Mouse (Mus musculus): ENCODE measurements at regions not wholly inside any gene's neighbourhood (a gene's known extent, or its start where the extent isn't known, plus 50 kb on each side); places are given as distances from the start of the nearest gene placed in this dataset.

DNA sequence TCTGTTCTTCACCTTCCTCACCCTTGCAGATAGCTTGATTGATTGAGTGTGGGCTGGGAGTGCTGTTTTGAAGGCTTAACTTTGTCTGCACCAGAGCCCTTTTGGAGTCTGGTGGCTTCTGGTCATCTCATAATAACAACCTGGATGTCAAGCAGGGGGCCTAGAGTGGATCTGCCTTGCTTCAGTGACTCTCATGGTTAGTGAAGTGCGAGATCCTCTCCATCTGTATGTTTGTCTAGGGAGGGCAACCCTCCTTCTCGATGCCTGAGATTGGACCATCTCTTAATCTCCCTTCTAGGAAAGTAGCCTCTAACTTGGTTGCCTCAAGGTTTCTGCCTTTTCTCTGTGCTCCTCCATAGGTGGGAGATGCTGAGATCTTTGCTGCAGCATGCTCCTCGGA lies 99.0 kb upstream of the Sel1l start:
- no peaks in the 10 kb centered on the region for H3K36me3 ChIP-seq
- 81% methylated on average over 3 of the region's 3 CpGs for WGBS
- H3K27ac ChIP-seq, result no peak overlapping the region
- H3K4me3 ChIP-seq, result no peak overlapping the region
- no peaks in the 10 kb centered on the region for H3K27me3 ChIP-seq
- ATAC-seq (ENCODE audit: insufficient number of reproducible peaks, insufficient read depth, low FRiP score, low TSS enrichment), result no peak
- no peaks in the 10 kb centered on the region for H3K9me3 ChIP-seq
- H3K4me2 ChIP-seq (replicated peaks), result no peak overlapping the region
- no peaks in the 10 kb centered on the region for H3K4me1 ChIP-seq
- H3K9ac ChIP-seq, result no peak overlapping the region

DNA sequence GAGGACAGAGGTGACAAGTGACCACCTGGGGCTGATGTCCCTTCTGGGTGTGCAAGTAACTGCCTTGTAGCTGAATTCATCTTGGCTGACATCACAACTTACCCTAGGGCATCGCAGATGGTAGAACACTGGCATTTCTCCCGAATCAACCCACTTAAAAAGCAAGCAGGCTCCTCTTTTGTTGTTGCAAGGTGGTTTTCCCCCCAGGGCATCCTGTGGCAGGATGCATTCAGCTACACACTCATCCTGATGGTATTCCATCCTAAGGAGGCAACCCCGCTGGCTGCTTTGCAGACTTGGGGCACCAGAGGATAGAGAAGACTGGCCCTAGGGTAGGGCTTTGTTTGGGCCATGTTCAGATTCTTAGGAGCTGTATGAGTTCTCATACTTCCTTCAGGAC lies 97.6 kb upstream of the Sel1l start:
- Histone ChIP-seq H3K4me1 (no peaks in the 10 kb centered on the region), H3K4me3 (no peak overlapping the region), H3K4me2 (replicated peaks) (no peak overlapping the region), H3K27ac (no peak overlapping the region), H3K9me3 (no peaks in the 10 kb centered on the region), H3K27me3 (no peaks in the 10 kb centered on the region), H3K9ac (no peak overlapping the region), H3K36me3 (no peaks in the 10 kb centered on the region)
- no peak for ATAC-seq (ENCODE audit: insufficient number of reproducible peaks, insufficient read depth, low FRiP score, low TSS enrichment)
- 72% methylated on average over 3 of the region's 3 CpGs for WGBS

DNA sequence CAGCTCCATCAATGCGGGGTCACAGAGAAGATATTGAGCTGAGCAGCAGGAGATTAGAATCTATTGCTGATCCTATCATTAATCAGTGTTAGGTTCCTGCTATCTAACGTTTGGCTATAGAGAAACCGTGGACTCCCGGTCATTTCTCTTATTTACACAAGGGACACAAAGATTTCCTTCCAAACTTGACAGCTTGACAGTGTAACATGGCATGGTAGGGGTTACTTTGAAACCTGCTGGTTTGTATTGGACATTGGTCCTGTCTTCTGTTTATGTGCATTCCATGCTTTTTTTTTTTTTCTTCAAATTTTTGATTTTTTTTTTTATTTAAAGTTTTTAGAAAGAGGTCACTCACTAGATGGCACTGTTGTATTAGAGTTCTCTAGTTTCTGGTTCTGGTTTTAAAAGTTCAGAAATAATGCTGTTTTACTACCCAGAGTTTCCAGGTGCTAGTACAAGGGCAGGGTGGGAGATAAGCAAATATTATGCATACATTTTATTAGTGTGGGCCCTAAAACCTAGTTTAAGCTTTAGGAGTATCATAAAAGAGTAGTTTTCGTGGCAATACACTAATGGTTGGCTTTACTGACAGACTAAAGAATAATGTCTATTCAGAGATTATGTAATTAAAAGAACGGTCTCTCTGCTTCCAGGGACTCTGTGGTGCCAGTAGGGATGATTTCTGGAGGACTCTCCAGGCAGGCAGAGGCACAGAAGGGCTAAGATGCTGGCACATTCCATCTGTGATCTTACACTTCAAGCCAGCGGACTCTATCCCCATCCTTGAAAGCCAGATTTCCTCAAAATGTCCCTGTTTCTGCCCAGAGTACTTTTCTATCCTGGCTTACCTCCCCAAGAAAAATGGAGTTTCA lies 83.8 kb upstream of the Sel1l start:
- Histone ChIP-seq H3K9me3 (no peaks in the 10 kb centered on the region), H3K36me3 (no peaks in the 10 kb centered on the region), H3K27me3 (no peaks in the 10 kb centered on the region), H3K9ac (no peak overlapping the region), H3K4me2 (replicated peaks) (no peak overlapping the region), H3K27ac (no peak overlapping the region), H3K4me3 (no peak overlapping the region), H3K4me1 (no peaks in the 10 kb centered on the region)
- no peak for ATAC-seq (ENCODE audit: insufficient number of reproducible peaks, insufficient read depth, low FRiP score, low TSS enrichment)
- WGBS, result 55% methylated on average over 7 of the region's 7 CpGs

DNA sequence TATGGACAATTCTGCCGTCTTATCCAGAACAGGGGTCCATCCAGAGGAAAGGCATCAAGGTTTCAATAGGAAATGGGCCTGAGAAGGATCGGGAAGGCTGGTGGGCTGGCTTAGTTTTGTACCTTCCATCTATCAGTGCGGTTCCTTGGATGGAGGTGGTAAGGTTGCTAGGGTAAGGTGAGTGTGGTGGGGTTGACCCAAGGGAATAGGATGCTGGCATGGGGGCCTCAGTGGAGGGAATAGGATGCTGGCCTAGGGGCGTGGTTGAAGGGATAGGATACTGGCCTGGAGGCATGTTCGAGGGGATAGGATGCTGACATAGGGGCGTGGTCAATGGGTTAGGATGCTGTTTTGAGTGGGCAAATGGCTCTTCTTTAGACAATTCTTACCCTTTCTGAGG lies 82.6 kb upstream of the Sel1l start:
- H3K27ac ChIP-seq, result no peak overlapping the region
- no peaks in the 10 kb centered on the region for H3K27me3 ChIP-seq
- no peaks in the 10 kb centered on the region for H3K4me1 ChIP-seq
- H3K4me2 ChIP-seq (replicated peaks), result no peak overlapping the region
- H3K9ac ChIP-seq, result no peak overlapping the region
- no peak for ATAC-seq (ENCODE audit: insufficient number of reproducible peaks, insufficient read depth, low FRiP score, low TSS enrichment)
- 88% methylated on average over 6 of the region's 6 CpGs for WGBS
- no peaks in the 10 kb centered on the region for H3K36me3 ChIP-seq
- no peak overlapping the region for H3K4me3 ChIP-seq
- H3K9me3 ChIP-seq, result no peaks in the 10 kb centered on the region

DNA sequence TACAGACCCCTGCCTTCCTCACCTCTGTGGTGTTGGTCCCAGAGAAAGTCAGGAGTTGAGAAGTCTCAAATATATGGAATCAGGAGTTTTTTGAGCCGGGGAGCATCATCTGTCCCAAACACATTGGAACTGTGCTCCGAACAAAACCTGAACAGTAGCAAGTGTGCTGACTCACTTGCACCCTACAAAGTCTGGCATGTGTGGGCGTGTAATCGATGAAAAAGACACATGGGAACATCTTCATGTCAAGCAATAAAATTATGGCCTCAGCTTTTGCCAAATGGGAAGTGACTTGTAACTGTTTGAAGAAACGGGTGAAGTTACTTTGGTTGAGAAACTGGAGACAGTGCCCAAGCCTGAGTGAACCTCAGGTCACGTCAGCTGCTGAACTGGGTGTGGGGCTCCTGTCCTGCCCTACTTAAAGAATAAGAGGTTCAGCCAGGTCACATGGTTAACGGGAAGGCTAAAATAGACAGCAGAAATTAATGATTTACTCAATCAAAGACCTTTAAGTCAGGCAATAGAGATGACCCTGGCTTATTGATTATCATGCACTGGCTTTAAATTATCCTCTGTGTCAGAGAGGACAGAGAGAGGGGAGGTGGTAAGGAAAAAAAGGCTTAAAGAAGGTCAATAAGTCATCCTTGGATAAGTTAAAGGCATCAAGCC lies 80.6 kb upstream of the Sel1l start:
- H3K4me1 ChIP-seq, result no peaks in the 10 kb centered on the region

DNA sequence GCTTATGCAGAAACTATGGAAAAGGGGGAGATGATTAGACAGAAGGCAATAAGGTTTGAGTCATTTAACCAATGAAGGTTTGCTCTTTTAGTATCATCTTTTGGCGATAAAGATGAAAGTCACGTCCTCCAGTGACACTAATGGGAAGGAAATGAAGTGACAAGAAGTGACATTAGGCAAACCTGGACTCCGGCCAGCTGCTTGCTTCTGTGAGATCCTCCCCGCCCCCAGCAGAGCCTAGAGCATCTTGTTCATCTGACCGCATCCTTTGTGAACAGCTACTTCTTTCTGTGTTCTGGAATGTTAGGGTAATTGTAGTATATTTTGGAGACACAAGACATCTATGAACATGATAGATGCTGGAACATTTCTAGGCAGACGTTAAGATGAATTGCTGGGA lies 78.6 kb upstream of the Sel1l start:
- Histone ChIP-seq H3K27me3 (no peaks in the 10 kb centered on the region), H3K4me2 (replicated peaks) (no peak overlapping the region), H3K9me3 (no peaks in the 10 kb centered on the region), H3K9ac (no peak overlapping the region), H3K4me1 (no peaks in the 10 kb centered on the region), H3K27ac (no peak overlapping the region), H3K36me3 (no peaks in the 10 kb centered on the region), H3K4me3 (no peak overlapping the region)
- WGBS, result 79% methylated on average over 6 of the region's 6 CpGs
- ATAC-seq (ENCODE audit: insufficient number of reproducible peaks, insufficient read depth, low FRiP score, low TSS enrichment), result no peak

More for the DNA sequence above, 80.6 kb upstream of the Sel1l start:
- 78% methylated on average over 7 of the region's 7 CpGs for WGBS
- ATAC-seq (ENCODE audit: insufficient number of reproducible peaks, insufficient read depth, low FRiP score, low TSS enrichment), result no peak
- Histone ChIP-seq H3K36me3 (no peaks in the 10 kb centered on the region), H3K27me3 (no peaks in the 10 kb centered on the region), H3K9me3 (no peaks in the 10 kb centered on the region), H3K4me2 (replicated peaks) (no peak overlapping the region), H3K9ac (no peak overlapping the region), H3K4me3 (no peak overlapping the region), H3K27ac (no peak overlapping the region)

DNA sequence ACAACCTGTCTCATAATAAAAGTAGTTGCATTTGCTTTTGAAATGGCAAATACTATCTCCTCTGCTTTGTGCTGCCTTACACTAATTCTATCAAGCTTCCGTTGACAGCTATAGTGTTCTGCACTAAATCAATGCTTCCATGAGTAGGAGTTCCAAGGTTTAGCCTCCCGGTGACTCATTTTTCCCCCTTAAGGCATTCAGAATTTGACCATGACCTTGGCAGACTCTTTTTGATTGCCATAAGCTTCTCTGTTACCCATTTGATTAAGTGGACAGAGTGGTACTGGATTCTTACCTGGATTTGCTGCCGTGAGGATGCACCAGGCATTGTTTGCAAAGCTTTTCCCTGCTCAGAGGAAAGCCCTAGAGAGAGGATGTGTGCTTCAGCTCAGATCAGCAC lies 66.5 kb upstream of the Sel1l start:
- Histone ChIP-seq H3K4me3 (no peak overlapping the region), H3K9ac (no peak overlapping the region), H3K9me3 (no peaks in the 10 kb centered on the region), H3K27ac (no peak overlapping the region), H3K4me2 (replicated peaks) (no peak overlapping the region), H3K36me3 (no peaks in the 10 kb centered on the region), H3K4me1 (no peaks in the 10 kb centered on the region), H3K27me3 (no peaks in the 10 kb centered on the region)
- ATAC-seq (ENCODE audit: insufficient number of reproducible peaks, insufficient read depth, low FRiP score, low TSS enrichment), result no peak
- WGBS, result 69% methylated on average over 3 of the region's 3 CpGs

DNA sequence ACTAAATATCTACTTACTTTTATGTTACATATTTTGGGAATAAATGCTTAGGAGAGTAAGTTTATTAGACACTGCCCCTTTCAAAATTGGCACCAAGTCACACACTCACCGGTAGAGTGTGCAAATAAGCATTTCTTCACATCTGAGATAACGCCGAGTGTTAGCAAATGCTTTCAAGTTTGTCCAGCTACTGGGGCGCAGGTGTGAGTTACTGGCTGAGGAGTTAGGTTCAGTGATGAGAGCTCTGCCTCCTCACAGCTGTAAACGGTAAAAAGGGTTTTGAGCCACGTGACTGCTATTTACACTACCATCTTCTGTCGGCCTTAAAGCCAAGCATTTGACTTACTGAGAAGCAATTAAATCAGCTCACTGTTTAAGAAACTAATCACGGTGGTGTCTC lies 61.6 kb upstream of the Sel1l start:
- Histone ChIP-seq H3K36me3 (no peaks in the 10 kb centered on the region), H3K9ac (no peak overlapping the region), H3K9me3 (0 out of 2 replicates have a peak, but pooled peaks cover 6% of the 10 kb centered on the region), H3K27me3 (no peaks in the 10 kb centered on the region), H3K4me3 (no peak overlapping the region), H3K27ac (no peak overlapping the region), H3K4me1 (no peaks in the 10 kb centered on the region), H3K4me2 (replicated peaks) (no peak overlapping the region)
- 64% methylated on average over 8 of the region's 8 CpGs for WGBS
- no peak for ATAC-seq (ENCODE audit: insufficient number of reproducible peaks, insufficient read depth, low FRiP score, low TSS enrichment)

Data from embryonic facial prominence, embryonic 12.5 days (tissue).